Mouse (Mus musculus): ENCODE measurements around the gene Mastl. TPM values are rescaled to one million over a fixed set of nuclear protein-coding genes. Genes with fewer than 3 reads are reported as not detected.

Gene Mastl
- polyA plus RNA-seq (2012; rRNA removed), result 0.25 and 0.49 TPM in 2 replicates

GRCm38 (mm10) chr2:23155777-23156607 lies at the start of gene Mastl, which contains the start of gene Yme1l1:
Gene Mastl, minus strand, starts transcription at chr2:23156024.
Gene Yme1l1, plus strand, starts transcription at chr2:23156369.
- TF ChIP-seq POLR2A (IDR thresholded peaks at IDR 0.05; ENCODE audit: low read depth, low read length) (peak; percentile 46; the same call in 1 of the 2 replicates), CTCF (IDR thresholded peaks at IDR 0.05; ENCODE audit: extremely low read depth, insufficient read depth, insufficient read length, insufficient replicate concordance) (no peak)
- DNase-seq (ENCODE audit: low read depth in 1 of 2, low spot score in 2 of 2), result peak; percentile 96 to 98
- H3K36me3 ChIP-seq (ENCODE audit: control insufficient read depth, insufficient read depth, low read length), result no peaks in the 10 kb centered on the region
- H3K4me3 ChIP-seq (ENCODE audit: extremely low read depth, insufficient read depth, insufficient read length), result peak within 1 kb of the TSS; percentile 74
- peaks cover 9% of the 10 kb centered on the region; the same call in 1 of the 2 replicates for H3K4me1 ChIP-seq (ENCODE audit: control insufficient read depth, insufficient read depth, insufficient read length)
- H3K27ac ChIP-seq (ENCODE audit: insufficient read depth, low read length), result peak within 1 kb of the TSS; percentile 99
- no peaks in the 10 kb centered on the region for H3K27me3 ChIP-seq (ENCODE audit: control insufficient read depth, insufficient read depth, low read length)
- 1% methylated on average over 61 of the region's 61 CpGs for WGBS

DNA sequence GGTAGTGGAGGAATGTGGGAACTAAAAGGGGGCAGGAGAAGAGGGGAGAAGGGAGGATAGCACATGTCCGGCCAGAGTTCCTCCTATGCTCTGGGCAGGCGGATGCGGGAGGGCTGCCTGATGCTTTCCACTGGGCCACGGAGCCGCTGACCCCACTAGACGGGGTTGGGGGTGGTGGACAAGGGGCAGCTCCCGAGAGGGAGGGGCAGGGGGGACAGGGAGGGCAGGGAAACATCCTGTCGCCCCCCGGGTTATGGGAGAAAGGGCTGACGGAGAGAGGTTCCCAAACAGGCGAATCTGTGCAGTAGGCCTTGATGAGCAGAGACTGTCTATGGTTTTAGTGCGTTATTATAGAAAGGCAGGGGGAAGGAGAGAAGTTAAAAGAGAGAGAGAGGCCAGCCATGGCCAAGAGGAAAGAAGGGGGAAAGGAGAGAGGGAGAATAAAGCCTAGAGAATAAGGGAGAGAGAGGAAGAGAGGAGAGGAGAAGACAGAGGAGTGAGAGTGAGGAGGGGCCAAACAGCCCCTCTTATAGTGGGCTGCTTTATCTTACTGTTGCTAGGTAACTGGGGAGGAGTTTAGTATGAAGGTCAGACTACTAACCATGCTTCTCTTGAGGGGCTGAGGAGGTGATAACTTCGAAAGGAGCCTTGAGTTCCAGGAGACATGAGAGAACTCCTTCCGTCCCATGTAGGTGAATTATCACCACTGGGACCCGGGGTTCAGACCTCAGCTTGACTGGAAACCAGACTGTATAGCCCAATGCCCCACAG lies 47.3 kb upstream of the Mastl start:
- no peaks in the 10 kb centered on the region for H3K4me1 ChIP-seq (ENCODE audit: control insufficient read depth, insufficient read depth, insufficient read length)
- peaks cover 7% of the 10 kb centered on the region for H3K36me3 ChIP-seq (ENCODE audit: control insufficient read depth, insufficient read depth, low read length)
- 71% methylated on average over 15 of the region's 15 CpGs for WGBS
- TF ChIP-seq CTCF (IDR thresholded peaks at IDR 0.05; ENCODE audit: extremely low read depth, insufficient read depth, insufficient read length, insufficient replicate concordance) (no peak), POLR2A (IDR thresholded peaks at IDR 0.05; ENCODE audit: low read depth, low read length) (no peak)
- no peak overlapping the region for H3K27ac ChIP-seq (ENCODE audit: insufficient read depth, low read length)
- DNase-seq (ENCODE audit: low read depth in 1 of 2, low spot score in 2 of 2), result no peak
- no peak overlapping the region for H3K4me3 ChIP-seq (ENCODE audit: extremely low read depth, insufficient read depth, insufficient read length)
- H3K27me3 ChIP-seq (ENCODE audit: control insufficient read depth, insufficient read depth, low read length), result no peaks in the 10 kb centered on the region

DNA sequence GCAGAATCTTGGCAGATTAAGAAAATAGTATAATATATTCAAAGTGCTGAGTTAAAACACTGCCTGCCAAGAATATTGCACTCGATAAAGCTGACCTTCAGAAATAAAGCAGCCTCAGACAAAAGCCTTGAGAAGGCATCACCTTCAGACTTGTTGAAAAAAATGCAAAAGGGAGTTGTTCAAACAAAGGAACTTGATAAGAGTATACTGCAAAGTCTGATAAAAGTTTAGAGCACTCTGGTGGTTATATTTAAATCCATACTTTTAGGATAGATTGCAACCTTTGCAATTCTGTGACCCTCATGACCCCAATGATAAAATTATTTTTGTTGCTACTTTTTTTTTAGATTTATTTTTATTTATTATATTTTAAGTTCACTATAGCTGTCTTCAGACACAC lies 45.2 kb upstream of the Mastl start:
- H3K36me3 ChIP-seq (ENCODE audit: control insufficient read depth, insufficient read depth, low read length), result peaks cover 11% of the 10 kb centered on the region
- H3K4me1 ChIP-seq (ENCODE audit: control insufficient read depth, insufficient read depth, insufficient read length), result no peaks in the 10 kb centered on the region
- 81% methylated on average over 1 of the region's 1 CpGs for WGBS

GRCm38 (mm10) chr2:23194366-23194765 lies 38.5 kb upstream of the Mastl start:
- H3K27ac ChIP-seq (ENCODE audit: insufficient read depth, low read length), result no peak overlapping the region
- TF ChIP-seq CTCF (IDR thresholded peaks at IDR 0.05; ENCODE audit: extremely low read depth, insufficient read depth, insufficient read length, insufficient replicate concordance), result no peak
- TF ChIP-seq POLR2A (IDR thresholded peaks at IDR 0.05; ENCODE audit: low read depth, low read length), result no peak
- no peak overlapping the region for H3K4me3 ChIP-seq (ENCODE audit: extremely low read depth, insufficient read depth, insufficient read length)
- H3K27me3 ChIP-seq (ENCODE audit: control insufficient read depth, insufficient read depth, low read length), result no peaks in the 10 kb centered on the region
- WGBS, result 93% methylated on average over 1 of the region's 1 CpGs
- H3K4me1 ChIP-seq (ENCODE audit: control insufficient read depth, insufficient read depth, insufficient read length), result no peaks in the 10 kb centered on the region
- peaks cover 32% of the 10 kb centered on the region for H3K36me3 ChIP-seq (ENCODE audit: control insufficient read depth, insufficient read depth, low read length)
- DNase-seq (ENCODE audit: low read depth in 1 of 2, low spot score in 2 of 2), result no peak

More for the DNA sequence above, 45.2 kb upstream of the Mastl start:
- TF ChIP-seq CTCF (IDR thresholded peaks at IDR 0.05; ENCODE audit: extremely low read depth, insufficient read depth, insufficient read length, insufficient replicate concordance) (no peak), POLR2A (IDR thresholded peaks at IDR 0.05; ENCODE audit: low read depth, low read length) (no peak)
- H3K27me3 ChIP-seq (ENCODE audit: control insufficient read depth, insufficient read depth, low read length), result no peaks in the 10 kb centered on the region
- no peak overlapping the region for H3K27ac ChIP-seq (ENCODE audit: insufficient read depth, low read length)
- DNase-seq (ENCODE audit: low read depth in 1 of 2, low spot score in 2 of 2), result no peak
- H3K4me3 ChIP-seq (ENCODE audit: extremely low read depth, insufficient read depth, insufficient read length), result no peak overlapping the region

DNA sequence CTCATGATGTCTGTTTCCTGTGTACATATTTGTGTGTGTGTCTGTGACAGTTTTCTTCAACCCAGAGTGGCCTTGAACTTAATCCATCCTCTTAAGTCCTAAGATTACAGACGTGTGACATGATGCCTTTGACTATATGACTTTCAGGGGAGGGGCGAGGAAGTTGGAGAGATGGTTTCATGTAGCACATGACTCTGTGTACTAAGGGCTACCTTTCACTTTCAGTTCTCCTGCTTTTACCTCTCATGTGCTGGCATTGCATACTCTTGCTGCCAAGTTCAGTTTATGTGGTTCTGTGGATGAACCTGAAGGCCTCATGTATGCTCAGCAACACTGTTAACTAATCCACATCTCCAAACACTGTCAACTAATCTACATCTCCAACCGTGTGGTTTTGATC lies 16.5 kb upstream of the Mastl start:
- Histone ChIP-seq H3K27me3 (ENCODE audit: control insufficient read depth, insufficient read depth, low read length) (no peaks in the 10 kb centered on the region), H3K27ac (ENCODE audit: insufficient read depth, low read length) (no peak overlapping the region), H3K4me1 (ENCODE audit: control insufficient read depth, insufficient read depth, insufficient read length) (no peaks in the 10 kb centered on the region; the same call in 1 of the 2 replicates), H3K36me3 (ENCODE audit: control insufficient read depth, insufficient read depth, low read length) (peaks cover 28% of the 10 kb centered on the region), H3K4me3 (ENCODE audit: extremely low read depth, insufficient read depth, insufficient read length) (no peak overlapping the region)
- WGBS, result 67% methylated on average over 3 of the region's 3 CpGs
- DNase-seq (ENCODE audit: low read depth in 1 of 2, low spot score in 2 of 2), result no peak
- TF ChIP-seq POLR2A (IDR thresholded peaks at IDR 0.05; ENCODE audit: low read depth, low read length), result no peak
- TF ChIP-seq CTCF (IDR thresholded peaks at IDR 0.05; ENCODE audit: extremely low read depth, insufficient read depth, insufficient read length, insufficient replicate concordance), result no peak

DNA sequence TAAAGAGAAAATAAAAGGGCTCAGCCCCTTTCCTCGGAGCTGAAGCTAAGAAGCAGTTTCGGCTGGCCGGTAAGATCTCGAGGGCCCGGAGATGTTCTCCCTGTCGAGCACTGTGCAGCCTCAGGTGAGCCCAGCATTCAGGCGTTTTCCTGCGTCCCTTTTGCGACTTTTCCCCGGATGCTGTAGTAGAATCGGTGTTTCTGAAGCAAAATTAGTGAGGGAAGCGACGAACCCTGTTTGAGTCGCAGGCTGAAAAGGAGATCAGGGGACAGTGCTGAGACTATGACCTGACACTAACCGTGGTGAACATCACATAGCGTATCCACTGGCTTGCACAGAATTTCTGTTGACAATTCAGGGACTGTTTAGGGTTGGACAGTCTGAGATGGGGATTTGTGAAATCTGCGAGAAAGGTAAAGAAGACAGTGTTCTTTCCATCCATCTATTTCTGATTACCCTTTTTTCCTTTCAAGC lies 821 bp upstream of the Mastl start:
- peak overlapping the region; percentile 74 for H3K4me3 ChIP-seq (ENCODE audit: extremely low read depth, insufficient read depth, insufficient read length)
- peak overlapping the region; percentile 99 for H3K27ac ChIP-seq (ENCODE audit: insufficient read depth, low read length)
- H3K27me3 ChIP-seq (ENCODE audit: control insufficient read depth, insufficient read depth, low read length), result no peaks in the 10 kb centered on the region
- H3K4me1 ChIP-seq (ENCODE audit: control insufficient read depth, insufficient read depth, insufficient read length), result peaks cover 9% of the 10 kb centered on the region; the same call in 1 of the 2 replicates
- whole genome bisulfite sequencing, result under 1% methylated on average over 17 of the region's 17 CpGs
- H3K36me3 ChIP-seq (ENCODE audit: control insufficient read depth, insufficient read depth, low read length), result no peaks in the 10 kb centered on the region
- no peak for TF ChIP-seq CTCF (IDR thresholded peaks at IDR 0.05; ENCODE audit: extremely low read depth, insufficient read depth, insufficient read length, insufficient replicate concordance)
- no peak for TF ChIP-seq POLR2A (IDR thresholded peaks at IDR 0.05; ENCODE audit: low read depth, low read length)
- DNase-seq (ENCODE audit: low read depth in 1 of 2, low spot score in 2 of 2), result no peak
